Mouse (Mus musculus) natural killer cell, adult 2 months (primary cell): ENCODE data around the gene Aga.
A peak's percentile ranks its signal among the peaks of the same experiment; 100 is the strongest.
"Not testable (repeated sequence)": the region's sequence is repeated elsewhere in the genome, so short reads cannot be mapped to it uniquely, and the experiment has no call there.

ENCODE experiments used
- DNase-seq, 2 experiments: peaks; one replicate each; pipeline ENCODE4 v3.0.0; 2022; ENCODE audit warnings: low spot score in 2 of 2

Aga gene

GRCm38 (mm10) chr8:53511551-53512127, at the start of gene Aga:
TSS of gene Aga (plus strand) at chr8:53511727.
- peak; percentile 81 to 89 for DNase-seq

- no peak for DNase-seq
These were observed 22.5 kb upstream of the Aga start for GRCm38 (mm10) chr8:53489063-53489462.

GRCm38 (mm10) chr8:53496216-53496615, 15.3 kb upstream of the Aga start:
- no peak for DNase-seq

- DNase-seq = no peak
These were observed 14.6 kb upstream of the Aga start for GRCm38 (mm10) chr8:53496885-53497326.

- not testable (repeated sequence) for DNase-seq
These were observed 26.5 kb downstream of the Aga start for GRCm38 (mm10) chr8:53538049-53538448.

- no peak for DNase-seq
These were observed 28.1 kb downstream of the Aga start for GRCm38 (mm10) chr8:53539585-53539984.

- no peak for DNase-seq
These were observed 51.0 kb downstream of the Aga start for GRCm38 (mm10) chr8:53562441-53563040.

- DNase-seq = no peak
These were observed 54.7 kb downstream of the Aga start for GRCm38 (mm10) chr8:53566223-53566622.
